18 mouse cellular contexts compared by ENCODE assay signal in the genomic region with DNA sequence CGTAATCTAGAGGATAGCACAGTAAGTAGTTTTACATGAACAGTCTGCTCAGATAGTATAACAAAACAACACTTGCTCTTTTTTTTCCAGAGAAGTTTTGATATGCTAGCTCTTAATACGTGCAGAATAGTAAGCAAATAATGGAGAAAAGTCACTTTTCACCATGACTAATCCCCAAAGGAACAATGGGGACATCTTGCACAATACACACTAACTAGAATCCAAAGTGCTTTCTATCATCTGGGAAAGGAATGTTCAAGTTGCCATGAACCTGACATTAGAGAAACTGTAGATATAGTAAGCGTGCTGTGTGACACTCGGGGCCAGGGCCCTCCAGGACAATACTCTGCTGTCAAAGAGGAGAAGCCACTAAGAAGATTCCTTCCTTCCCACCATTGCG. TPM values are rescaled to one million over a fixed set of nuclear protein-coding genes. Genes with fewer than 3 reads are reported as not detected.
DNase-seq lines count a peak whose midpoint lies in the region; ATAC-seq and TF ChIP-seq lines count a peak whose summit lies in the region.
"Had no signal": no experiment of that assay in that cellular context is flagged by ENCODE, and none has a peak within 500 bp of the region (broad histone marks: within the 10 kb centered on the region; RNA-seq: fewer than 3 reads in every experiment).

No protein-coding gene starts in this region.

- DNase-seq in lung, postnatal 0 days (ENCODE audit: low spot score), result peak; percentile 68
- no peak for DNase-seq in lung, postnatal 14 days
- DNase-seq: adrenal gland, adult 2 months; adrenal gland, adult 8-10 months; adrenal gland, postnatal 10 days; adrenal gland, postnatal 14 days; adrenal gland, postnatal 25 days; adrenal gland, postnatal 36 days; B cell, adult 2 months; cerebellum, adult 11 months; cerebellum, adult 11-12 months; cerebellum, adult 18-20 months; cerebellum, adult 2 months had no signal

- ATAC-seq in lung, postnatal 0 days, result peak; percentile 39; the same call in 1 of the 2 replicates
- ATAC-seq: activated CD4-positive, CD25-positive, alpha-beta regulatory T cell, adult 4 months; CD4-positive, CD25-positive, alpha-beta regulatory T cell, adult 4 months; Patski had no signal

- peak; percentile 76 for TF ChIP-seq EP300 in lung, postnatal 0 days (IDR thresholded peaks at IDR 0.05)

- no peaks in the 10 kb centered on the region for H3K36me3 ChIP-seq in lung, postnatal 0 days (ENCODE audit: insufficient read depth, low read length)
- H3K36me3 ChIP-seq: G1E had no signal

- H3K4me3 ChIP-seq in lung, postnatal 0 days (ENCODE audit: low read depth, low read length), result no peak overlapping the region

- H3K9me3 ChIP-seq in lung, postnatal 0 days (ENCODE audit: low read length), result no peaks in the 10 kb centered on the region
- H3K9me3 ChIP-seq: G1E had no signal

- WGBS in lung, postnatal 0 days, result 62% methylated on average over 5 of the region's 5 CpGs

- H3K4me1 ChIP-seq in lung, postnatal 0 days (ENCODE audit: insufficient read depth, low read depth, low read length), result no peaks in the 10 kb centered on the region

- no peak for TF ChIP-seq CTCF in lung, postnatal 0 days (IDR thresholded peaks at IDR 0.05)

- no peak overlapping the region for H3K27ac ChIP-seq in lung, postnatal 0 days (ENCODE audit: low read length)

- no peak overlapping the region for H3K4me2 ChIP-seq in lung, postnatal 0 days (replicated peaks; ENCODE audit: low read depth, low read length)

- H3K9ac ChIP-seq in lung, postnatal 0 days (replicated peaks; ENCODE audit: low read depth), result no peak overlapping the region

- H3K27me3 ChIP-seq in lung, postnatal 0 days (replicated peaks; ENCODE audit: insufficient read depth, low read length), result no peaks in the 10 kb centered on the region
- H3K27me3 ChIP-seq: CH12.LX had no signal

RNA-seq across cellular contexts. Expression of a gene that starts 15.2 kb away (rescaled TPM):
- polyA plus RNA-seq in lung, postnatal 0 days (2015; fragmentation: Nextera tagmentation; extraction: Ambion mirVana), result 3.2 and 5.5 TPM in 2 replicates
